Mouse (Mus musculus): ENCODE results near the gene Clic1.

DNA sequence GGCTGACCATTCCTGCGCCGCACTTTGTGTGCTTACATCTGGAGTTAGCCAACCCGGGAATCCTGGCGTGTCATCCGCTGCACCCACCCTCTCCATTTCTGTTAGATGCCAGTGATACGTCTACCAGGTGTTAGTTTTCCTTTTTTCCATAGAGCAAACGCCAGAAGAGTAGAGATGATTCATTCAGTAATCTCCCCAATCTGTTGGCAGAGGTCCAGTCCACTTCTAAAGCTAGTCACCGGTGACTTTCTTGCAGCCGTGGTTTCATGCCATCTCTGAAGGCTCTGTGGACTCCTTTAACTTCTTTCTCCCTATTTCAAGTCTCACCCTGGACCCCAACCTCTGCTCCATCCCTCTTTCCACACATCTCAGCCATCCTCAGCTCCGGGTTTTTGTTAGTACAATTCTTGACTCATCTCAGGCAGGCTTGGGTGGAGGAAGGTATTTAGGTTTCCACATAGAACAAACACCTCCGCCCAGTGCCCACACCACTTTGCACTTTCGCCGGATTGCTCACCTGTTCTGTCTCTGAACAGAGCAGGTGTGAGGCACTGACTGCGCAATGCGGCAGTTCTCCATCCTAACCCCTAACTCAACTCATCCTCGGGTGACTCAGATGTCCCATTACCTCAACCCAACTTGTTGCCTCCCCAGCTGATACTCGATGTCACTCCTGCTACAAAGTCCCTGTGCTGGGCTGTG, 18.6 kb downstream of the Clic1 start:
- no peak for TF ChIP-seq POLR2AphosphoS2 (IDR thresholded peaks at IDR 0.05; ENCODE audit: low read depth, low read length)
- no peak for TF ChIP-seq CTCF (conservative IDR thresholded peaks at IDR 0.05 in 1 of 2, IDR thresholded peaks at IDR 0.05 in 1 of 2; ENCODE audit: low read depth in 2 of 2, low read length in 2 of 2)
- no peak for TF ChIP-seq EP300 (IDR thresholded peaks at IDR 0.05; ENCODE audit: low read length)
- no peak for TF ChIP-seq GABPA (IDR thresholded peaks at IDR 0.05; ENCODE audit: insufficient replicate concordance, low read depth, low read length)
- no peak for TF ChIP-seq TBP (conservative IDR thresholded peaks at IDR 0.05; ENCODE audit: low read depth, low read length)
- no peak for TF ChIP-seq MEF2A (IDR thresholded peaks at IDR 0.05; ENCODE audit: borderline replicate concordance, low read depth, low read length)
- TF ChIP-seq CHD2 (IDR thresholded peaks at IDR 0.05; ENCODE audit: low read length), result no peak
- no peak for TF ChIP-seq SIN3A (IDR thresholded peaks at IDR 0.05; ENCODE audit: low read length)
- no peak for TF ChIP-seq ZMIZ1 (IDR thresholded peaks at IDR 0.05; ENCODE audit: low read depth, low read length)
- TF ChIP-seq POLR2A (IDR thresholded peaks at IDR 0.05; ENCODE audit: low read depth, low read length), result no peak
- TF ChIP-seq RCOR1 (conservative IDR thresholded peaks at IDR 0.05; ENCODE audit: low read depth, low read length), result no peak
- no peak for TF ChIP-seq MAX (IDR thresholded peaks at IDR 0.05; ENCODE audit: low read length)
- no peak for TF ChIP-seq RAD21 (IDR thresholded peaks at IDR 0.05; ENCODE audit: low read depth, low read length)
